Comparison of ENCODE assay signal across 8 mouse cellular contexts in the genomic region with DNA sequence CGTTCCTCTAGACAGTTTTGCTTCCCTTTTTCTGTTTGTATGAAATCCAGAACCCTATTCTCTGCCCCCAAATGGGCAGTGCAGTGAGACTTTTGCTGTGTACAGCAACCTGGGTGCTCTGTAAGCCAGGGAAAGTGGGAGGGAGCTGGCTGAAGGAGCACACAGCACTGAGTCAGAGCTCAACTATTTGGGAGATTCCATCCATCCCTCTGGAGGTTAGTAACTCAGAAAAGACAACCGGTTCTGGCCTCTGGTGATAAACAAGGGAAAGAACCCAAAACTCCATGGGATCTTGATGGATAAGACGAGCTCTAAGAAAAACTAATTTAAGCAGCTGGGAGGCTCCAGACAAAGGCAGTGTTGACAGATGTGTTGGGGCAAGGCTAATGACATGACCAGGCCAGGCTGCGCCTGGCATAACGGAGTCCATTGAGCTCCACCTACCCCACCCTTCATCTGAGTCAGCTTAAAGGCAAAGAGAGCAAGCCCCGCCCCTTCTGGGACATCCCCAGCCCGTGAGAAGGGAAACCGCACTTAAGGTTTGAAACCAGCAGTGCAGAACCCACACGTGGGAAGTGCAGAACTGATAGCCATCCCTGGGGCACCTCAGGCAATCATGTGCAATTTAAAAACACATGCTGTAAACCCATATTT. TPM values are rescaled to one million over a fixed set of nuclear protein-coding genes. Genes with fewer than 3 reads are reported as not detected.
A peak's percentile ranks its signal among the peaks of the same experiment; 100 is the strongest.
DNase-seq lines count a peak whose midpoint lies in the region; ATAC-seq and TF ChIP-seq lines count a peak whose summit lies in the region.

No protein-coding gene starts in this region.

- no peaks in the 10 kb centered on the region for H3K9me3 ChIP-seq in midbrain, embryonic 10.5 days (replicated peaks)
- 0 out of 2 replicates have a peak, but pooled peaks cover 6% of the 10 kb centered on the region for H3K9me3 ChIP-seq in midbrain, postnatal 0 days (ENCODE audit: low read length)
- H3K9me3 ChIP-seq in lung, embryonic 14.5 days (ENCODE audit: low read depth, low read length): no peaks in the 10 kb centered on the region

- no peak overlapping the region for H3K9ac ChIP-seq in midbrain, postnatal 0 days (replicated peaks; ENCODE audit: low read length, poor library complexity, severe bottlenecking)
- H3K9ac ChIP-seq in lung, embryonic 14.5 days: no peak overlapping the region

- WGBS in midbrain, embryonic 10.5 days: 44% methylated on average over 9 of the region's 9 CpGs
- 50% methylated on average over 9 of the region's 9 CpGs for WGBS in midbrain, postnatal 0 days
- WGBS in lung, embryonic 14.5 days: 24% methylated on average over 9 of the region's 9 CpGs

- DNase-seq in midbrain, embryonic 10.5 days (ENCODE audit: low spot score): no peak
- DNase-seq in midbrain, postnatal 0 days (ENCODE audit: low spot score): no peak
- DNase-seq in embryo, embryonic 9.5 days (ENCODE audit: extremely low spot score): peak; percentile 29
- peak; percentile 41 for DNase-seq in heart, postnatal 14 days
- peak; percentile 36 for DNase-seq in lung, embryonic 14.5 days
- DNase-seq in spleen, postnatal 36 days (ENCODE audit: low spot score in 2 of 2): peak; percentile 76 to 81
- no peak for DNase-seq in frontal cortex, postnatal 36 days (ENCODE audit: low spot score in 2 of 2)
- DNase-seq in left cerebral cortex, adult 8-10 months (ENCODE audit: low spot score in 2 of 2): no peak

- intact Hi-C loops in heart, postnatal 14 days (cut with DNase I): no loop called here

- no peak overlapping the region for H3K4me2 ChIP-seq in midbrain, postnatal 0 days (ENCODE audit: low read depth, low read length, poor library complexity, severe bottlenecking)
- H3K4me2 ChIP-seq in lung, embryonic 14.5 days: no peak overlapping the region

- H3K4me1 ChIP-seq in midbrain, embryonic 10.5 days: peaks cover 9% of the 10 kb centered on the region
- H3K4me1 ChIP-seq in midbrain, postnatal 0 days (ENCODE audit: insufficient read depth, low read length): no peaks in the 10 kb centered on the region
- peaks cover 6% of the 10 kb centered on the region for H3K4me1 ChIP-seq in lung, embryonic 14.5 days (ENCODE audit: insufficient read depth)

- peak overlapping the region; percentile 47; the same call in 1 of the 2 replicates for H3K27ac ChIP-seq in midbrain, embryonic 10.5 days (replicated peaks)
- H3K27ac ChIP-seq in midbrain, postnatal 0 days (ENCODE audit: low read depth, low read length): no peak overlapping the region
- H3K27ac ChIP-seq in lung, embryonic 14.5 days (ENCODE audit: low read depth): no peak overlapping the region

- H3K27me3 ChIP-seq in midbrain, embryonic 10.5 days (ENCODE audit: low read depth, poor library complexity, severe bottlenecking): no peaks in the 10 kb centered on the region
- H3K27me3 ChIP-seq in midbrain, postnatal 0 days (ENCODE audit: insufficient read depth, low read length): no peaks in the 10 kb centered on the region
- no peaks in the 10 kb centered on the region for H3K27me3 ChIP-seq in lung, embryonic 14.5 days (ENCODE audit: insufficient read depth, low read length)

- H3K4me3 ChIP-seq in midbrain, embryonic 10.5 days: no peak overlapping the region
- no peak overlapping the region for H3K4me3 ChIP-seq in midbrain, postnatal 0 days (ENCODE audit: low read depth, low read length)
- no peak overlapping the region for H3K4me3 ChIP-seq in lung, embryonic 14.5 days (ENCODE audit: low read depth, low read length)

- TF ChIP-seq CTCF in midbrain, postnatal 0 days (IDR thresholded peaks at IDR 0.05): no peak
- TF ChIP-seq CTCF in lung, embryonic 14.5 days (IDR thresholded peaks at IDR 0.05; ENCODE audit: low read depth): no peak

- no peak for ATAC-seq in midbrain, postnatal 0 days (ENCODE audit: low FRiP score)
- peak; percentile 76; the same call in 1 of the 2 replicates for ATAC-seq in lung, embryonic 14.5 days (ENCODE audit: insufficient read depth)

- H3K36me3 ChIP-seq in midbrain, embryonic 10.5 days: no peaks in the 10 kb centered on the region
- no peaks in the 10 kb centered on the region for H3K36me3 ChIP-seq in midbrain, postnatal 0 days (ENCODE audit: insufficient read depth, low read length)
- H3K36me3 ChIP-seq in lung, embryonic 14.5 days (ENCODE audit: insufficient read depth): no peaks in the 10 kb centered on the region

RNA-seq across cellular contexts. Expression of a gene that starts 13.1 kb away (rescaled TPM):
- polyA plus RNA-seq in midbrain, embryonic 10.5 days (2016; fragmentation: Nextera tagmentation; extraction: Ambion mirVana): 28.0 and 35.6 TPM in 2 replicates
- 7.8 and 8.7 TPM in 2 replicates for total RNA-seq in midbrain, postnatal 0 days (2014; rRNA removed)
- 5.3 and 6.3 TPM in 2 replicates for polyA plus RNA-seq in midbrain, postnatal 0 days (2015; fragmentation: Nextera tagmentation; extraction: Ambion mirVana)
- total RNA-seq in heart, postnatal 14 days (2021): 10 to 100 TPM in 1 of 2 experiments, 1 to 10 TPM in 1; 9.6 to 13.1 TPM
- 37.8 and 39.7 TPM in 2 replicates for polyA plus RNA-seq in lung, embryonic 14.5 days (2014; fragmentation: Nextera tagmentation; extraction: Ambion mirVana)
- total RNA-seq in left cerebral cortex, adult 8-10 months (2022): 1 to 10 TPM; 4.1 to 7.0 (median 5.9) TPM

Comparison
In these comparisons a context has a peak if more than half of its experiments do, and no peak if none do; other contexts are left out.
1. DNase-seq: peak in embryo, embryonic 9.5 days (single experiment), heart, postnatal 14 days (2 of 2), lung, embryonic 14.5 days (single experiment) and spleen, postnatal 36 days (2 of 2); none in midbrain, embryonic 10.5 days (single experiment), midbrain, postnatal 0 days (single experiment), frontal cortex, postnatal 36 days (0 of 2) and left cerebral cortex, adult 8-10 months (0 of 2).